24 mouse cellular contexts compared by ENCODE assay signal in the genomic region with DNA sequence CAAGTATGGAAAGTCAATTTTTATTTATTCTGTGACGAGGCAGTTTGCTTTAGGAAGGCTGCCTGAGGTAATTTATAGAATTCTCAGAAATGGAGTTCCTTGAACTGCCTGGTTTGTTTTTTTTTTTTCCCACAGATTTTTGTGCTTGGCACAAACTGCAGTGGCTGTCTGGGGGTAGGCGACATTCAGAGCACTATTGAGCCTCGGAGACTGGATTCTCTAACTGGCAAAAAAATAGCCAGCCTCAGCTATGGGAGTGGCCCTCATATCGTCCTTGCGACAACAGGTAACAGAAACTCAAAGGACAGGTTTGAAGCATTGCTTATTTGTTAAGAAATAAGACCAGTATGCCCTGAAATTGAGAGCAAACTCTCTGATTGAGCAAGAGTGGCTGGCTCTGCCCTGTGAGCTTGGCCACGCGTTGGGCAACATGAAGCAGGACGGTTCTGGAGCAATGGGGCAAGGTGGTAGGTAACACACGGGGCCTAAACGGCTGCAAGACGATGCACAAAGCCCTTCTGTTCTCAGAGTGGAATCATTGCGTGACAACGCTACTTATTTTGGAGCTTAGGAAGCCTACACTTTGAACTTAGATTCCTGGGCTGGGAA. TPM values are rescaled to one million over a fixed set of nuclear protein-coding genes. Genes with fewer than 3 reads are reported as not detected.
A peak's percentile ranks its signal among the peaks of the same experiment; 100 is the strongest.
DNase-seq lines count a peak whose midpoint lies in the region; ATAC-seq and TF ChIP-seq lines count a peak whose summit lies in the region.
"Had no signal": no experiment of that assay in that cellular context is flagged by ENCODE, and none has a peak within 500 bp of the region (broad histone marks: within the 10 kb centered on the region; RNA-seq: fewer than 3 reads in every experiment).

No protein-coding gene starts in this region.

- intact Hi-C loops in left cerebral cortex, adult 2 months (cut with DNase I): no loop called here

- WGBS in liver, postnatal 0 days (ENCODE audit: insufficient replicate concordance): 63% methylated on average over 13 of the region's 13 CpGs
- WGBS in liver, embryonic 12.5 days (ENCODE audit: insufficient replicate concordance): 77% methylated on average over 13 of the region's 13 CpGs

- H3K4me2 ChIP-seq in liver, postnatal 0 days (ENCODE audit: low read depth, low read length): no peak overlapping the region
- no peak overlapping the region for H3K4me2 ChIP-seq in liver, embryonic 12.5 days
- H3K4me2 ChIP-seq: embryonic facial prominence, embryonic 15.5 days; forebrain, embryonic 12.5 days; heart, embryonic 12.5 days; limb, embryonic 15.5 days; lung, embryonic 15.5 days; midbrain, embryonic 11.5 days; neural tube, embryonic 12.5 days had no signal

- ATAC-seq in liver, postnatal 0 days: peak; percentile 93
- ATAC-seq in liver, embryonic 12.5 days: no peak
- ATAC-seq: activated CD4-positive, CD25-positive, alpha-beta regulatory T cell, adult 4 months; Patski had no signal

- no peak overlapping the region for H3K4me3 ChIP-seq in liver, postnatal 0 days (ENCODE audit: low read depth, low read length)
- H3K4me3 ChIP-seq in liver, embryonic 12.5 days: no peak overlapping the region
- H3K4me3 ChIP-seq in brown adipose tissue, adult 24 weeks (ENCODE audit: insufficient read depth, low read depth, low read length): no peak overlapping the region
- no peak overlapping the region for H3K4me3 ChIP-seq in left cerebral cortex, adult 2 months
- H3K4me3 ChIP-seq: embryonic facial prominence, embryonic 15.5 days; forebrain, embryonic 12.5 days; heart, embryonic 12.5 days; hindbrain, embryonic 10.5 days; limb, embryonic 15.5 days; lung, embryonic 15.5 days; neural tube, embryonic 12.5 days had no signal

- H3K27me3 ChIP-seq in liver, postnatal 0 days (ENCODE audit: insufficient read depth, low read length): no peaks in the 10 kb centered on the region
- no peaks in the 10 kb centered on the region for H3K27me3 ChIP-seq in liver, embryonic 12.5 days (replicated peaks)
- H3K27me3 ChIP-seq: embryonic facial prominence, embryonic 15.5 days; forebrain, embryonic 12.5 days; heart, embryonic 12.5 days; limb, embryonic 15.5 days; lung, embryonic 15.5 days; neural tube, embryonic 12.5 days; Patski had no signal

- no peaks in the 10 kb centered on the region for H3K9me3 ChIP-seq in liver, postnatal 0 days (ENCODE audit: low read length)
- no peaks in the 10 kb centered on the region for H3K9me3 ChIP-seq in liver, embryonic 12.5 days (replicated peaks)
- H3K9me3 ChIP-seq: embryonic facial prominence, embryonic 15.5 days; forebrain, embryonic 12.5 days; heart, embryonic 12.5 days; hindbrain, embryonic 10.5 days; limb, embryonic 15.5 days; lung, embryonic 15.5 days; neural tube, embryonic 12.5 days had no signal

- no peak overlapping the region for H3K9ac ChIP-seq in liver, postnatal 0 days (replicated peaks)
- H3K9ac ChIP-seq in liver, embryonic 12.5 days: no peak overlapping the region
- H3K9ac ChIP-seq: embryonic facial prominence, embryonic 15.5 days; forebrain, embryonic 12.5 days; heart, embryonic 12.5 days; limb, embryonic 15.5 days; lung, embryonic 15.5 days; neural tube, embryonic 12.5 days had no signal

- DNase-seq in adrenal gland, postnatal 36 days: peak; percentile 17 to 28
- DNase-seq in adrenal gland, adult 18-20 months (ENCODE audit: low spot score in 2 of 2): no peak
- DNase-seq in liver, postnatal 0 days: peak; percentile 58
- DNase-seq in telencephalon, adult 2 months (ENCODE audit: low read depth, low spot score): peak; percentile 27
- DNase-seq in left cerebral cortex, adult 2 months (ENCODE audit: extremely low spot score in 1 of 2, low spot score in 2 of 2): no peak
- DNase-seq: B cell, adult 2 months; cerebellum, adult 9-11 months; gastrocnemius, postnatal 36 days; kidney, adult 18-20 months; kidney, postnatal 10 days; layer of hippocampus, adult 9-11 months; thymus, postnatal 4 days had no signal

- no peak for TF ChIP-seq CTCF in liver, postnatal 0 days (IDR thresholded peaks at IDR 0.05; ENCODE audit: low read depth)
- TF ChIP-seq CTCF in left cerebral cortex, adult 2 months (IDR thresholded peaks at IDR 0.05): no peak

- peak; percentile 17; the same call in 1 of the 2 replicates for TF ChIP-seq EP300 in liver, postnatal 0 days (IDR thresholded peaks at IDR 0.05; ENCODE audit: low read depth)

- H3K27ac ChIP-seq in liver, postnatal 0 days (ENCODE audit: low read depth): peak overlapping the region; percentile 66
- H3K27ac ChIP-seq in liver, embryonic 12.5 days: no peak overlapping the region
- peak overlapping the region; percentile 68; the same call in 1 of the 2 replicates for H3K27ac ChIP-seq in brown adipose tissue, adult 24 weeks (replicated peaks; ENCODE audit: low read depth, low read length)
- H3K27ac ChIP-seq in left cerebral cortex, adult 2 months: no peak overlapping the region
- H3K27ac ChIP-seq: embryonic facial prominence, embryonic 15.5 days; forebrain, embryonic 12.5 days; hindbrain, embryonic 10.5 days; limb, embryonic 15.5 days; lung, embryonic 15.5 days; neural tube, embryonic 12.5 days had no signal

- H3K4me1 ChIP-seq in liver, postnatal 0 days (ENCODE audit: insufficient read depth): peaks cover 17% of the 10 kb centered on the region; the same call in 1 of the 2 replicates
- no peaks in the 10 kb centered on the region for H3K4me1 ChIP-seq in liver, embryonic 12.5 days
- peaks cover 2% of the 10 kb centered on the region; the same call in 1 of the 2 replicates for H3K4me1 ChIP-seq in brown adipose tissue, adult 24 weeks (ENCODE audit: control insufficient read depth, insufficient read depth, insufficient read length, low read length)
- H3K4me1 ChIP-seq: forebrain, embryonic 12.5 days; heart, embryonic 12.5 days; hindbrain, embryonic 10.5 days; lung, embryonic 15.5 days; neural tube, embryonic 12.5 days had no signal

- H3K36me3 ChIP-seq in liver, postnatal 0 days (replicated peaks; ENCODE audit: insufficient read depth, low read length): peaks cover 18% of the 10 kb centered on the region
- peaks cover 36% of the 10 kb centered on the region for H3K36me3 ChIP-seq in liver, embryonic 12.5 days

RNA-seq across cellular contexts. Expression of a gene that starts 39.5 kb away (rescaled TPM):
- 10 to 100 TPM; 32.2 to 37.1 TPM for total RNA-seq in adrenal gland, postnatal 36 days (2021)
- 10 to 100 TPM; 29.5 to 51.1 TPM for total RNA-seq in adrenal gland, adult 18-20 months (2021)
- polyA plus RNA-seq in liver, postnatal 0 days (2015; fragmentation: Nextera tagmentation; extraction: Ambion mirVana): 29.1 and 29.9 TPM in 2 replicates
- polyA plus RNA-seq in liver, embryonic 12.5 days (2016; fragmentation: Nextera tagmentation; extraction: Ambion mirVana): 27.9 and 28.9 TPM in 2 replicates
- 138 and 227 TPM in 2 replicates for polyA plus RNA-seq in brown adipose tissue, adult 24 weeks (2012; ENCODE audit: insufficient read depth, insufficient read length, missing spikeins)
- total RNA-seq in left cerebral cortex, adult 2 months (2021): 10 to 100 TPM; 19.1 to 20.6 TPM

Comparison
In these comparisons a context has a peak if more than half of its experiments do, and no peak if none do; other contexts are left out.
1. DNase-seq: peak in adrenal gland, postnatal 36 days (2 of 2), liver, postnatal 0 days (single experiment) and telencephalon, adult 2 months (single experiment); none in adrenal gland, adult 18-20 months (0 of 2) and left cerebral cortex, adult 2 months (0 of 2).
2. H3K27ac ChIP-seq: peak in liver, postnatal 0 days (single experiment) and brown adipose tissue, adult 24 weeks (single experiment); none in liver, embryonic 12.5 days (single experiment) and left cerebral cortex, adult 2 months (single experiment).